In genomic region chr13:36202496-36202895, GRCm38 (mm10) we compare ENCODE assay signal across 12 mouse cellular contexts.
"Had no signal": no experiment of that assay in that cellular context is flagged by ENCODE, and none has a peak within 500 bp of the region (broad histone marks: within the 10 kb centered on the region; RNA-seq: fewer than 3 reads in every experiment).

No protein-coding gene starts in this region.

- H3K27ac ChIP-seq: limb, embryonic 15.5 days; midbrain, embryonic 12.5 days had no signal

- H3K36me3 ChIP-seq: limb, embryonic 15.5 days; midbrain, embryonic 12.5 days had no signal

- DNase-seq: kidney, adult 8-10 months; kidney, postnatal 25 days; layer of hippocampus, adult 9-11 months; layer of hippocampus, postnatal 36 days; lung, postnatal 10 days; lung, postnatal 4 days; right cerebral cortex, postnatal 14 days had no signal

- H3K4me1 ChIP-seq: limb, embryonic 15.5 days had no signal

- H3K9me3 ChIP-seq: limb, embryonic 15.5 days; megakaryocyte, embryonic 14.5 days; midbrain, embryonic 12.5 days had no signal

- H3K27me3 ChIP-seq: limb, embryonic 15.5 days had no signal

- H3K9ac ChIP-seq: limb, embryonic 15.5 days; lung, embryonic 14.5 days; midbrain, embryonic 12.5 days had no signal

- ATAC-seq: midbrain, embryonic 16.5 days had no signal

- H3K4me2 ChIP-seq: limb, embryonic 15.5 days; lung, embryonic 14.5 days; midbrain, embryonic 12.5 days had no signal

- H3K4me3 ChIP-seq: limb, embryonic 15.5 days; midbrain, embryonic 12.5 days had no signal
